Mouse (Mus musculus) heart, adult 2 months (tissue): Measurements from ENCODE around the gene Slc25a21.

Experiments
- CTCF ChIP-seq: fragments of 200-600 bp; IDR thresholded peaks from 2 replicates; pipeline ENCODE4 v1.8.1; 2022; ENCODE audit warnings: antibody characterized with exemption, mild to moderate bottlenecking, moderate library complexity
- EP300 ChIP-seq: fragments of 200-500 bp; IDR thresholded peaks from 2 replicates; pipeline ENCODE4 v1.6.1; 2011; ENCODE audit warnings: low read depth, low read length, control low read depth; ENCODE audit not compliant: insufficient read depth
- POLR2A ChIP-seq: fragments of 200-500 bp; IDR thresholded peaks from 2 replicates; pipeline ENCODE4 v1.6.1; 2011; ENCODE audit warnings: mild to moderate bottlenecking, low read depth, low read length, control low read depth; ENCODE audit not compliant: insufficient read depth

DNA sequence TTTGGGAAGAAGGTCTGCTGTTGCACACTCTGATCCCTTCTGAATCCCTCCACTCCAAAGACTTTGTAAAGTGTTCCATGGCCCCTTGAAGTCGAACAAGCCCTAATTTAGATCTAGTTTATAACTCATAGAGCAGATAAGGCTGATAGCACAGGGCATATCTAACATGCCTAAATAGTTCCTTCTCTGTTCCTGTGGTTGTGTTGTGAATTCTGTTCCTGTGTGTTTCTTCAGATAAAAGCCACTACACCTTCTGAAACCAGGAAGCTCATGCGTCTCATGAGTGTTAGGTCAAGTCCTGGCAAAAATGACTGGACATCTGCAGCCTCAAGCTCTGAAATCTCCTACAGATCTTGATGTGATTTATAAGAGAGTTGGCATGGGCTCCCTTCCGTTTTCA lies 326.7 kb downstream of the Slc25a21 start:
- TF ChIP-seq CTCF (no peak), EP300 (no peak), POLR2A (no peak)
